Mouse (Mus musculus): ENCODE measurements around the gene Tmod1.

Tmod1 gene

GRCm38 (mm10) chr4:46038892-46039751, at the start of gene Tmod1:
Tmod1 (plus strand) TSS chr4:46038935.
- DNase-seq: peak; percentile 98

- DNase-seq: peak; percentile 82
These were observed 48.2 kb upstream of the Tmod1 start for GRCm38 (mm10) chr4:45990427-45991135.

- DNase-seq: no peak
These were observed 40.2 kb upstream of the Tmod1 start for GRCm38 (mm10) chr4:45998536-45998935.

GRCm38 (mm10) chr4:46008142-46008793, 30.5 kb upstream of the Tmod1 start:
- peak; percentile 93 for DNase-seq

- peak; percentile 64 for DNase-seq
These were observed 27.0 kb upstream of the Tmod1 start for GRCm38 (mm10) chr4:46011698-46012097.

- peak; percentile 87 for DNase-seq
These were observed 23.1 kb upstream of the Tmod1 start for GRCm38 (mm10) chr4:46015605-46016004.

GRCm38 (mm10) chr4:46023021-46023481, 15.7 kb upstream of the Tmod1 start:
- peak; percentile 22 for DNase-seq

GRCm38 (mm10) chr4:46025893-46026292, 12.8 kb upstream of the Tmod1 start:
- peak; percentile 88 for DNase-seq

- peak; percentile 96 for DNase-seq
These were observed 10.5 kb upstream of the Tmod1 start for GRCm38 (mm10) chr4:46028224-46028623.

- DNase-seq: peak; percentile 94
These were observed 10.0 kb upstream of the Tmod1 start for GRCm38 (mm10) chr4:46028781-46029180.

GRCm38 (mm10) chr4:46029552-46029951, 9.2 kb upstream of the Tmod1 start:
- DNase-seq: peak; percentile 91

- DNase-seq: peak; percentile 67
These were observed 6.3 kb upstream of the Tmod1 start for GRCm38 (mm10) chr4:46032448-46032847.

GRCm38 (mm10) chr4:46033197-46033596, 5.5 kb upstream of the Tmod1 start:
- DNase-seq: peak; percentile 92

GRCm38 (mm10) chr4:46038591-46038891, 194 bp upstream of the Tmod1 start:
- DNase-seq: no peak

GRCm38 (mm10) chr4:46039899-46040298, 1.2 kb downstream of the Tmod1 start:
- DNase-seq: peak; percentile 91

- DNase-seq: peak; percentile 97
These were observed 2.0 kb downstream of the Tmod1 start for GRCm38 (mm10) chr4:46040594-46041192.

- DNase-seq: peak; percentile 92
These were observed 3.2 kb downstream of the Tmod1 start for GRCm38 (mm10) chr4:46041761-46042504.

- no peak for DNase-seq
These were observed 3.7 kb downstream of the Tmod1 start for GRCm38 (mm10) chr4:46042505-46042850.

GRCm38 (mm10) chr4:46043361-46043760, 4.6 kb downstream of the Tmod1 start:
- no peak for DNase-seq

GRCm38 (mm10) chr4:46047971-46048370, 9.2 kb downstream of the Tmod1 start:
- no peak for DNase-seq

GRCm38 (mm10) chr4:46048418-46048817, 9.7 kb downstream of the Tmod1 start:
- no peak for DNase-seq

- DNase-seq: no peak
These were observed 14.8 kb downstream of the Tmod1 start for GRCm38 (mm10) chr4:46053323-46054107.
